Mouse (Mus musculus) ES-CJ7 (cell line): ENCODE measurements around the gene Rpgr.
A peak's percentile ranks its signal among the peaks of the same experiment; 100 is the strongest.

ENCODE experiments used
- DNase-seq: peaks from one replicate; pipeline ENCODE4 v3.0.0; 2011; ENCODE audit warnings: low read depth, low spot score

The Rpgr gene

DNA sequence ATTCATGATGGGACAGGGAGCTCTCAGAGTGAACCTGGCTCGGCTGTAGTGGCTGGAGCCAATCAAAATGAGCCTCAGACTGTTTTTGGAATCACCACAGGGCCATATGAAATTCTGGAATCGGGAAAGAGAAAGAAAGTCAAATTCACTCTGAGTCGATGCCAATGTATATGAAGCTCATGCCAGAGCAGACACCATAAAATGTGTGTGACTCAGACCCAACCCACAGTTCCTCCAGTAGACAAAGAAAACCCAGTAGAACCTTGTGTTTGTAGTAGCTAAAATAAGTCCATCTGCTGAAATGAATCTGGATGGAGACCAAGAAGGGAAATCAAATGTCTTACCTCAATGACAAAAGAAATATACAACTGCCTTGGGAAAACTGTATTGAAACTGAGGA is 142.8 kb downstream of the Rpgr start:
- DNase-seq: no peak

GRCm38 (mm10) chrX:10071529-10071928 is 145.2 kb downstream of the Rpgr start:
- DNase-seq: no peak

GRCm38 (mm10) chrX:10070689-10071088 is 146.0 kb downstream of the Rpgr start:
- DNase-seq: peak; percentile 14

DNA sequence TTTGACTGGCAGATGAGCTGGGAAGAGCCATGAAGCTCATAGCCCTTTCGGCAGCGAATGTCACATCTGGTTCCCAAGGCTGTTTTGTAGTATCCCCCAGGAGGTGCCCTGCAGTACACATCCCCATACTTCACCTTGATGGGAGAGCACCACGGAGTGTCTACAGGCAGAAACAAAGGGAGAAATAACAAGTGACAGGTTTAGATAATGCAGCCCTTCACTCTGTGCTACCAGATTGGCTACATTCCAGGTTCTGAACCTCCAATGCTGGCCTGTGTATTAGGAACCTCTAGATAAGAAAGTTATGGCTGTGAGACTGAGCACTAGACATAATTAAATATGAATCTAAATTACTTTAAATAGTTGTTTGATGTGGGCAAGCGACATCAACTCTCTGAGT is 147.3 kb downstream of the Rpgr start:
- no peak for DNase-seq

GRCm38 (mm10) chrX:10063781-10064180 is 152.9 kb downstream of the Rpgr start:
- DNase-seq: no peak

DNA sequence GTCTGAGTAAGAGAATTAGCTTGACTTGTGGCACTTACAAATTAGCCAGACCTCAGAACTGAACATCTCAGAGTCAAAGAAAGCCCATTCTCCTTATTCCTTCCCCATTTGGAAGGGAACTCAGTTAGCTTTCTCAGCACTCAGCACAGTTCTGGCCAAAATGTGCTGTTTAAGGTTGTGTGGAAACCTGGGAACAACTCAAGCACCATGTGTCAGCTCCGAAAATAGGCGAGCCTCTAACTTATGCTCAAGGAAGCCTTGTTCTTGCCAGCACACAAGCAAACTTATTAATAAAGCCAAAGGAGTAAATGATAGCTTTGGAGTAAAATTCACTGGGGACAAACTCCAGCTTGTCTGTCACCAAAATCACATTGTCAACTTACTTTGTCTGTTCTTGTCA is 153.4 kb downstream of the Rpgr start:
- DNase-seq: no peak

- DNase-seq: no peak
These were observed 154.5 kb downstream of the Rpgr start for GRCm38 (mm10) chrX:10062201-10062600.

DNA sequence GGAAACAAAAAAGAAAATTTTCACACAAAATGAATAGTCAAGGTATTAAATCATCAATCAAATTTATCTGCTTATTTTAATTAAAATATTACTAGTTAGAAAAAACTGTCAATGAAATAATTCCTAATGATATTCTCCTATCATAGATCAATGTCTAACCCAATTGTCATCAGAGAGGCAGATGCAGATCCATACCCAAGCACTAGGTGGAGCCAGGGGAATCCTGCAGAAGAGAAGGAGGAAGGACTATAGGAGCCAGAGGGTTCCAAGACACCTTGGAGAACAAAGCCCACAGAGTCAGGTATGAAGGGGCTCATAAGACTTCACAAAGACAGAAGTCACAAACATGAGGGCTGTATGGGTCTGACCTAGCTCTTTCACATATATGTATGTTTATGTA is 182.1 kb downstream of the Rpgr start:
- DNase-seq: no peak
